Comparison of ENCODE assay signal across 21 mouse cellular contexts in genomic region chr4:81868941-81869340, GRCm38 (mm10).
"Had no signal": no experiment of that assay in that cellular context is flagged by ENCODE, and none has a peak within 500 bp of the region (broad histone marks: within the 10 kb centered on the region; RNA-seq: fewer than 3 reads in every experiment).

No protein-coding gene starts in this region.

- H3K4me3 ChIP-seq: lung, embryonic 15.5 days; megakaryocyte, embryonic 14.5 days; midbrain, embryonic 13.5 days; myocyte; neural tube, embryonic 13.5 days; neural tube, embryonic 15.5 days had no signal

- H3K27me3 ChIP-seq: lung, embryonic 15.5 days; megakaryocyte, embryonic 14.5 days; midbrain, embryonic 13.5 days; neural tube, embryonic 13.5 days; neural tube, embryonic 15.5 days had no signal

- H3K36me3 ChIP-seq: lung, embryonic 15.5 days; midbrain, embryonic 13.5 days; neural tube, embryonic 13.5 days; neural tube, embryonic 15.5 days had no signal

- H3K9me3 ChIP-seq: lung, embryonic 15.5 days; midbrain, embryonic 13.5 days; neural tube, embryonic 13.5 days; neural tube, embryonic 15.5 days had no signal

- H3K4me2 ChIP-seq: lung, embryonic 15.5 days; midbrain, embryonic 11.5 days; midbrain, embryonic 13.5 days; neural tube, embryonic 13.5 days; neural tube, embryonic 15.5 days had no signal

- H3K27ac ChIP-seq: lung, embryonic 15.5 days; macrophage; midbrain, embryonic 13.5 days; neural tube, embryonic 13.5 days; neural tube, embryonic 15.5 days had no signal

- ATAC-seq: lung, postnatal 0 days; midbrain, embryonic 13.5 days; midbrain, embryonic 16.5 days had no signal

- H3K4me1 ChIP-seq: lung, embryonic 15.5 days; megakaryocyte, embryonic 14.5 days; midbrain, embryonic 13.5 days; neural tube, embryonic 13.5 days; neural tube, embryonic 15.5 days had no signal

- H3K9ac ChIP-seq: lung, embryonic 15.5 days; midbrain, embryonic 13.5 days; neural tube, embryonic 13.5 days; neural tube, embryonic 15.5 days had no signal

- DNase-seq: lung, adult 2 months; lung, postnatal 14 days; lung, postnatal 36 days; retina, postnatal 1 day; right cerebral cortex, adult 18-20 months; right cerebral cortex, postnatal 25 days; right cerebral cortex, postnatal 4 days; spleen, adult 18-20 months; thymus, adult 2 months; thymus, postnatal 25 days; thymus, postnatal 4 days had no signal
